Mouse (Mus musculus) liver, postnatal 0 days (tissue): ENCODE measurements at regions not wholly inside any gene's neighbourhood (a gene's known extent, or its start where the extent isn't known, plus 50 kb on each side); places are given as distances from the start of the nearest gene placed in this dataset.

Experiments used
- CTCF ChIP-seq: sonication (generic); IDR thresholded peaks from 2 replicates; pipeline ENCODE4 v1.5.1; 2016; ENCODE audit warnings: antibody characterized with exemption, low read depth
- EP300 ChIP-seq: IDR thresholded peaks from 2 replicates; pipeline ENCODE4 v1.6.1; 2016; ENCODE audit warnings: antibody characterized with exemption, low read depth, mild to moderate bottlenecking

DNA sequence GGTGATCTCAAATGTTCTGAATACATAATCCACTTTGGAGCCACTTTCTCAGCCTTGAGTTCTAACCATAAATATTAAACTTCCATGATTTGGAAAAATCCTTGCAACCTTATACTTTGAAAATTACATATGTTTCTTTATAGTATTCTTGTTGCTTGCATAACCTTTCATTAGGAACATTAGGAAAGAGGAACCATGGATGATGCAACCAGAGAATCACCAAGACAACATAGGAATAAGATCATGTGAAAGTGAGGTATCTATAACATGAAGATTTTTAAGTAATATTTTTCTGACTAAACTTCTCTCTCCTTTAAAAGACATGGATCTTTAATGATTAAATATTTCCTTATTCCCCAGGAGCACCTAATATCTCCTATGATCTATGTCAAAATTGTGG is 1057.0 kb downstream of the Pla2g4a start:
- TF ChIP-seq CTCF (no peak), EP300 (no peak)
